Mouse (Mus musculus): ENCODE measurements around the gene Isoc2b.
"Not testable (repeated sequence)": the region's sequence is repeated elsewhere in the genome, so short reads cannot be mapped to it uniquely, and the experiment has no call there.

The Isoc2b gene

DNA sequence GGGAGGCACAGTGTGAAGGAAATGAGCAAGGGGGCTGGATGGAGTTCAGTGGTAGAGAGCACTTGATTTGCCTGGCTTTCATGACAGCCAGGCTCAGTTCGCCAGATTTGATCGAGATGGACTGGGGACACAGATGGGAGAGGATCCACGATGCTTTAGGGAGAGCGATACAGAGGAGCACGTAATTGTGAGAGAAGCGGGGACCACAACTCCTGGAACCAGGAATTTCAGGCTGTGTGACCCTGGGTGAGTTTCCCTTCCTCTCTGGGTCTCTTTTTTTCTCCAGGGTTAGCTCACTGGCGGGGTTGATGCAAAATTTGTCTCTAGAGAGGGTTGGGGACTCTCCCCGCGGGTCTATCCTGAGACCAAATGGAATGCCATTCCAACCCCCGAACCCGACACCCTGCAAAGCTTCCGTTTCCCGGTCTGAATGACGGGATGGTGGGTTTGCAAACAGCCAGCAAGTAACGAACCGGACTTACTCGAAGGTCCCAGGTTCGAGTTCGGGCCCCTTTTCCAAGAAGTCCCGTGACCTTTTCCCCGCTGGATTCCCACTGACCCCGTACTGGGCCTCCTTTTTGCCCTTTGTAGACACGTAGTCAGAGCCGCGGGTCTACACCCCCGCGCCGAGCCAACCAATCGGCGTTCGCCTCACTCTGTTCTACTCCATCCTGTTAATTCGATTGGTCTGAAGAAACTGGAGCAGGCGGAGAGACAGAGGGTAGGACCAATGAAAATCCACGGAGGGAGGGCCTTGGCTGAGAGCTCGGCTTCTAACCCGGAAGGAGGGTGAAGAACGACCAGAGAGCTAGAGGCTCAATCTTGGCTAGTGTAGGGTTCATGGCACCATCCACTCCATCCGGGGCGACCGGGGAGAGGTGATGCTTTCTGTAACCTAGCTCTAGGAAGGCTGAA lies 4.2 kb downstream of the Isoc2b start:
- peak; percentile 97 for DNase-seq (ENCODE audit: low spot score)

- peak; percentile 35 for DNase-seq (ENCODE audit: low spot score)
Observed at GRCm38 (mm10) chr7:4865090-4865489, 5.0 kb downstream of the Isoc2b start.

- no peak for DNase-seq (ENCODE audit: low spot score)
Observed at GRCm38 (mm10) chr7:4864130-4864845, 5.8 kb downstream of the Isoc2b start.

DNA sequence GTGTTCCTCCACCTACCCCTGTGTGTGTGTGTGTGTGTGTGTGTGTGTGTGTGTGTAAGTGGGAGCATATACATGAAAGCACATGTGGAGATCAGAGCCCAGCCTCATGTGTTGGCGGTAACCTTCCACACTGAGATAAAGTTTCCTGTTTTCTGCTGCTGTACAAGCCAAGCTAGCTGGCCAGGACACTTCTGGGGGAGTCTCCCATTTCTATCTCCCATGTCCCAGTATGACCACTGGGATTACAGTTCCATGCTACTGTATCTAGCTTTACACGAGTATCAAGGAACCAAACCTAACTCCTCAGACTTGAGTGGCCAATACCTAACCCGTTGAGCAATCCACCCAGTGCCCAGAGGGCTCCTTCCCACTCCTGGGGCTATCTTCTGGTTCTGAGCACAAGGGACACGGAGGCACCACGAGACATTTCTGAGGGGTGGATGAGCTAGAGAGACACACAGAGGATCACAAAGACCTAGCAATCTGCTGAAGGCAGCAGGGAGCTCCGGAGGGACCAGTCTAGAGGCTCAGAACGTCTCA lies 6.4 kb downstream of the Isoc2b start:
- no peak for DNase-seq (ENCODE audit: low spot score)

GRCm38 (mm10) chr7:4863041-4863440 lies 7.0 kb downstream of the Isoc2b start:
- DNase-seq (ENCODE audit: low spot score), result no peak

DNA sequence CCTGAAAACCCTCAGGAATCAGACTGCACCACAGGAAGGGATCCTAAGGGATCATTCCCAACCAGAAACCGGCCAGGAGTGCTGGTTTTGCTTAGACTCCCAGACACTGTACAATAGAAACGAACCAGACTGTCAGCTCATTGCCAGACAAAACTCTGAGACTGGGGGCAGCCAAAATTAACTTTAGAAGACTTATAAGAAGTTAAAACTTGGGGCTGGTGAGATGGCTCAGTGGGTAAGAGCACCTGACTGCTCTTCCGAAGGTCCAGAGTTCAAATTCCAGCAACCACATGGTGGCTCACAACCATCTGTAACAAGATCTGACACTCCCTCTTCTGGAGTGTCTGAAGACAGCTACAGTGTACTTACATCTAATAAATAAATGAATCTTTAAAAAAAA lies 9.1 kb downstream of the Isoc2b start:
- DNase-seq (ENCODE audit: low spot score), result not testable (repeated sequence)

DNA sequence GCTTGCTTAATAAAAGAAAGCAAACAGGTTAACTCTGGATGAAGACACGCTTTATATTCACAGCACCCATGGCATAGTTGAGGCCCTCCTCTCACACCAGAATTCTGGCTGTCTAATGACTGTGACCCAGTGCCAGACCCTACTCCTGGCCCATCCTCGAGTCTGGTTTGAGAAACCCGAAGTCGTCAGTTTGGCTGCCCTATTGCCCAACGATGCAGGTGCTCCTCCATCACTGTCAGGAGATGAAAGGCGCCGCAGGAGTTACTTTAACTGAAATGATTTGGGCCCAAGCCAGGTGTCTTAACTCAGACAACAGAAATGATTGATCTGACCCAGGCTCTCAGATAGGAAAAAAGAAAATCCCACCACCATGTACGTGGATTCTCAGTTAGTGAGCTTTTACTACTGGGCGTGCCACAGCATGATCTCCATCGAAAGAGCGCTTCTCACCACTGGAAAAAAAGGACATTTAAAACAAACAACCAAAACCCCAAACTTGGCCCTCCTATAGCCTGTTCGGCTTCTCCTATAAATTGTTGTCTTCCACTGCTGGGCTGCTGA lies 10.6 kb downstream of the Isoc2b start:
- DNase-seq (ENCODE audit: low spot score), result no peak

GRCm38 (mm10) chr7:4857321-4857720 lies 12.7 kb downstream of the Isoc2b start:
- no peak for DNase-seq (ENCODE audit: low spot score)

- DNase-seq (ENCODE audit: low spot score), result no peak
Observed at GRCm38 (mm10) chr7:4856508-4856907, 13.6 kb downstream of the Isoc2b start.

DNA sequence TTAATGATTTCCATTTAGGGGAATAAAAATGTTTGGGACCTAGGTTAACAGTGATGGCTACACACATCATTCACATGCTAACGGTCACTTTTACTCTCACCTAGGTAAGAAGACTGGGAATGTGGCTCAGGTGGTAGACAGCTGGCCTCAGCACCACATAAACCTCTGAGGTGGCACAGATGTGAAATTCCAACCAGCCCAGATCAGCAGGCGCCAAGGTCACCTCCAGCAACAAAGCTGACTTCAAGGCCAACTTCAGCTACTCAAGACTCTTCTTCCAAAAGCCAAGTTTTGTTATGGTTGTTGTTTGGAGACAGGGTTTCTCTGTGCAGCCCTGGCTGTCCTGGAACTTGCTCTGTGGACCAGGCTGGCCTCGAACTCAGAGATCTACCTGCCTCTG lies 16.4 kb downstream of the Isoc2b start:
- DNase-seq (ENCODE audit: low spot score), result no peak

- no peak for DNase-seq (ENCODE audit: low spot score)
Observed at GRCm38 (mm10) chr7:4851315-4851688, 18.8 kb downstream of the Isoc2b start.

- DNase-seq (ENCODE audit: low spot score), result no peak
Observed at GRCm38 (mm10) chr7:4850621-4851314, 19.3 kb downstream of the Isoc2b start.

GRCm38 (mm10) chr7:4849372-4849771 lies 20.7 kb downstream of the Isoc2b start:
- DNase-seq (ENCODE audit: low spot score), result no peak

DNA sequence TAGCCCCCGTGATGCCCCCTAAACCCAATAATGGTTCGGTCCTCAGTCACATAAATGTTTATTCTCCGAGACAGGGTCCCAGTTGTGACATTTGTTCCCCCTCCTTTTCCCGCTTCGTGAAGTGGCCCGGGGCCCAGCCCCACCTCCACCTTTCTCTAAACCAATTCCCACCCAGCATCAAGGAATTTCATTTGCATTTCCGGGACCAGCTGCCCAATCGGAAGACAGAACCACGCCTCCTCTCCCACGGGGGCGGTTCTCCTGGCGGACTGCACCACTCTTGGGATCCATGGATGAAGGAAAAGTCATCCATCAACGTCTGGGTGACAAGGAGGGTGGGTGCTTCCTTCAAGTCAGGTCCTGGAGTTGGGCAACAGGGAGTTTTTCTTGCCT lies 25.1 kb downstream of the Isoc2b start:
- DNase-seq (ENCODE audit: low spot score), result peak; percentile 82

GRCm38 (mm10) chr7:4844245-4844916 lies 25.7 kb downstream of the Isoc2b start, which contains the start of gene Shisa7:
Shisa7 (minus strand) TSS chr7:4844696.
- peak; percentile 11 for DNase-seq (ENCODE audit: low spot score)

GRCm38 (mm10) chr7:4843604-4844244 lies 26.3 kb downstream of the Isoc2b start:
- DNase-seq (ENCODE audit: low spot score), result peak; percentile 67

DNA sequence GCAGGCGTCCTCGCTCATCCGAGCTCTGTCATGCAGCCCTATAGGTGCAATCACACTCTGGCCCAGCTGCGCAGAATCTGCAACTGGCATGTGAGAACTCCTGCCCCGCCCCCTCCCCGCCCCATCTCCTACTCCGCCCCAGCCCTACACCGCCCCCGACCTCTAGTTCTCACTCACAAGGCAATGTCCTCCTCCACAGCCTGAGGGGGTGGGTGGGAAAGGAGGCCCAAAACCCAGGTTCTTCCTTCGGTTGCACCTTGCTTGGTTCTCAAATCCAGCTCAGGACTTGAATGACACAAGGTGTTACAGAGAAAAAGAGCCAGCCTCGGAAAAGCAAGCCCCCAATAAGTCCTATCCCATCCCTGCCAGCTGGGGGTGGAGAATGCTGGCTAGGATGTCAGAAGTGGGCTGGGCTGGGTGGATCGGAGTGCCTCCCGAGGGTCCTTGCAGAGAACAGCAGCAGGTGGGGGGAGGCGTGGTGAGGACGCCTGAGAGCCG lies 27.4 kb downstream of the Isoc2b start:
- DNase-seq (ENCODE audit: low spot score), result peak; percentile 52

DNA sequence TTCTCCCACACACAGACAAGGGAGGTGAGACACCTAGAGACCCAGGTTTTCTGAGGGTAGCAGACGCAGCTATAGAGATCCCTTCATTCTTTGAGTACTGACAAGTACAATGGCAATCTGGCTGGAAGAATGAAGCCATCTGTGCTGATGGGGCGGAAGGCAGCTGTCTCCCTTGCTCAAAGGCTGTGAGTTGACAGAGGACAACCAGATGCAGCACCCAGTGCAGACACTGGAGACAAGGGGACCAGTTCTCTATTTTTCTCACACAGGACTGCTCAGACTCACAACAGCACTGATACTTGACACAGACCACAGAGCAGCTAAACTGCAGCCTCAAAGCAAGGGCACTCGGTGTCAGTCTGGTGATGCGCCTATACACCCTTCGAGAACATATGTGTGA lies 28.0 kb downstream of the Isoc2b start:
- DNase-seq (ENCODE audit: low spot score), result peak; percentile 18

- DNase-seq (ENCODE audit: low spot score), result no peak
Observed at GRCm38 (mm10) chr7:4837639-4838038, 32.4 kb downstream of the Isoc2b start.

DNA sequence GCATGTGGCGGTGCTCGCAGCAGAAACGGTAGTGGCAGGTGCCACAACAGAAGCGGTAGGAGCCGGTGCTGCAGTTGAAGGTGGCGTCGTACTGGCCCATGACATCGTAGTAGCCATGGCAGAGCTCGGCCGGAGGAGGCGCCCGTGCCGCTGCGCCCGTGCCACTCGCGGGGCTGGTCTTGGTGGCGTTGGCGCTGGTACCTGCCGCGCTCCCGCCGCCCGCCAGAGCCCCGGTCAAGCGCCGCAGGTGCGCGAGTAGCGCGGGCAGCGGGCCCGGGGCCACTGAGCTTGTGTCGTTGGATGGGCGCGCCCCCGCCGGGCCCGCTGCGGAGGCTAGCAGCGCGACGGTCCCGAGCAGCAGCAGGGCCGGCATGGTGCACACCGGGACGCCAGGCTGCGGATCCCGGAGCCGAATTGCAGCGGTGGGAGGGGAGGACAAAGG lies 33.7 kb downstream of the Isoc2b start:
- DNase-seq (ENCODE audit: low spot score), result peak; percentile 79

Data from retina, embryonic 14.5 days (tissue).